Mouse (Mus musculus) forelimb bud, embryonic 11.5 days (tissue): ENCODE data around the gene Irgm2.
"Not testable (repeated sequence)": the region's sequence is repeated elsewhere in the genome, so short reads cannot be mapped to it uniquely, and the experiment has no call there.

Experiments
- DNase-seq: peaks from one replicate; pipeline ENCODE4 v3.0.0-alpha.2; 2012; ENCODE audit warnings: low read depth, low spot score

Gene Irgm2

GRCm38 (mm10) chr11:58213673-58214342, 14.4 kb downstream of the Irgm2 start:
- no peak for DNase-seq

GRCm38 (mm10) chr11:58214391-58215048, 15.1 kb downstream of the Irgm2 start:
- peak; percentile 24 for DNase-seq

GRCm38 (mm10) chr11:58215049-58215430, 15.6 kb downstream of the Irgm2 start:
- not testable (repeated sequence) for DNase-seq

- no peak for DNase-seq
These were observed 16.4 kb downstream of the Irgm2 start for GRCm38 (mm10) chr11:58215814-58216213.

- no peak for DNase-seq
These were observed 17.4 kb downstream of the Irgm2 start for GRCm38 (mm10) chr11:58216823-58217222.

- no peak for DNase-seq
These were observed 24.3 kb downstream of the Irgm2 start for GRCm38 (mm10) chr11:58223751-58224150.

- DNase-seq = no peak
These were observed 24.9 kb downstream of the Irgm2 start for GRCm38 (mm10) chr11:58224313-58224712.

GRCm38 (mm10) chr11:58224872-58225271, 25.5 kb downstream of the Irgm2 start:
- not testable (repeated sequence) for DNase-seq

GRCm38 (mm10) chr11:58225655-58226054, 26.2 kb downstream of the Irgm2 start:
- DNase-seq = peak; percentile 78

- no peak for DNase-seq
These were observed 27.0 kb downstream of the Irgm2 start for GRCm38 (mm10) chr11:58226425-58226824.

- not testable (repeated sequence) for DNase-seq
These were observed 28.6 kb downstream of the Irgm2 start for GRCm38 (mm10) chr11:58228021-58228420.

GRCm38 (mm10) chr11:58230396-58230910, 31.0 kb downstream of the Irgm2 start:
- DNase-seq = no peak

GRCm38 (mm10) chr11:58231156-58231555, 31.7 kb downstream of the Irgm2 start:
- no peak for DNase-seq

- DNase-seq = not testable (repeated sequence)
These were observed 35.1 kb downstream of the Irgm2 start for GRCm38 (mm10) chr11:58234551-58234950.

GRCm38 (mm10) chr11:58235152-58235551, 35.7 kb downstream of the Irgm2 start:
- DNase-seq = peak; percentile 54

- peak; percentile 43 for DNase-seq
These were observed 39.7 kb downstream of the Irgm2 start for GRCm38 (mm10) chr11:58238840-58239791.

- DNase-seq = peak; percentile 14
These were observed 47.9 kb downstream of the Irgm2 start for GRCm38 (mm10) chr11:58247294-58247693.

- DNase-seq = no peak
These were observed 50.0 kb downstream of the Irgm2 start for GRCm38 (mm10) chr11:58249203-58249981.

- no peak for DNase-seq
These were observed 51.1 kb downstream of the Irgm2 start for GRCm38 (mm10) chr11:58250550-58250949.

GRCm38 (mm10) chr11:58254411-58254810, 55.0 kb downstream of the Irgm2 start:
- DNase-seq = no peak

- DNase-seq = no peak
These were observed 58.4 kb downstream of the Irgm2 start for GRCm38 (mm10) chr11:58257816-58258215.
